Mouse (Mus musculus) right cerebral cortex, adult 2 months (tissue): ENCODE measurements around the gene Eml1.

Experiments used
- DNase-seq, 2 experiments: peaks; one replicate each; pipeline ENCODE4 v3.0.0; 2021 to 2022; ENCODE audit warnings: low spot score in 2 of 2

The Eml1 gene

DNA sequence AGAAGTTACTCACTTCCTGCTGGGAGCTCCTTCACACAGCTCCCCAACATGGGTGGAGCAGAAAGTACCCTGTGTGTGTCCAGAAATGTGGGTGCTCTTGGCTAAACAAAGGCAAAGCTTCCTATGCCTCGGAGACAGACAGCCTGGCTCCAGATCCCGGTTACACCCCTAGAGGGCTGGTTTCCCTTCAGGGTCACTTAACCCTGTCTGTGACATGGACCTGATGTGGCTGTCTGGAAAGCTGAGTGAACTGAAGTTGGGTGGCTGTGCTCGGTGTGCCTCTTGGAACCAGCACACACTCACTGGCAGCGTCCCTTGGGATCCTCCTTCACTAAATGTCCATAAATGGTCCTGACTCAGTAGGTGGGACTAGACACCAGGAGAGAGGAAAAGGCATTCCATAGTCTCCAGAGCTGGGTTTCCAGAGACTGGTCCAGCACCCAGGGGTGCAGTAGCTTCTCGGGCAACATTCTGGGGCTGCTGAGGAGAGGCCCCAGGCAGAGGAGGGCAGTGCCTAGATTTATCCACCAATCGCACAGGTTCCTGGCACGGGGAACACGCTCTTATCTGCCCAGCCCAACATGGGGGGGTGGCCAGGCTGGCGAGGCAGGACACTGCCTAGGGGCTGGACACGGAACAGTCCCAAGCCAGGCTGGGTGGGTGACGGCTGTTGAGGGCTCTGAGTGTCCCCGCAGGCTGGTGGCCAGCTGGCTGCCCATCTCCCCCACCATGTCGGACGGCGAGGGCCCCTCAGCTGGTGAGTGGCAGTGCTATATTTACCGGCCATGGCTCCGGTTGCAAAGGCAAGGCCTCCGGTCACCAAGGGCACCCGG, at the start of gene Eml1:
Eml1 (plus strand) TSS at position 362 of the 833 bp plus-strand sequence.
- DNase-seq: no peak

GRCm38 (mm10) chr12:108326401-108326800, 44.4 kb upstream of the Eml1 start:
- DNase-seq: no peak

- DNase-seq: peak; percentile 81 to 89
These were observed 42.8 kb upstream of the Eml1 start for GRCm38 (mm10) chr12:108327889-108328491.

DNA sequence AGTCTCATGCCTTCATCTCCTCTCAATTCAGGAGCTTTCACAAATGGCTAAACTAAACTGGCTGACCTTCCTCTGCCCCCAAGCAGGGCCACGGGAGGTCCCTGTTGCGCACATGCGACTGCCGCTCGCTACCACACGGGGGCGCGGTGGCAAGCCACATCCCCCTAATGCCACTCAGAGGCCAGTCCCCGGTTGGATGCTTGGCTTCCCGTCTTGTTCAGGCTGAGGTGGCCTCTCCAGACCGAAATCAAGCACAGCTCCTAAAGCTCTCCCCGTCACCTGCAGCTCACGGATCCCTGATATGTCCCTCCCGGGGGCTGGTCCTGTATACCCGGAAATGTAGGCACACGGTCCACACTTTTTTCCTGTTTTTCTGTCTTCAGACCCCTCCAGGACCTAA, 37.7 kb upstream of the Eml1 start:
- peak; percentile 85 for DNase-seq

GRCm38 (mm10) chr12:108333481-108333882, 37.3 kb upstream of the Eml1 start:
- no peak for DNase-seq

DNA sequence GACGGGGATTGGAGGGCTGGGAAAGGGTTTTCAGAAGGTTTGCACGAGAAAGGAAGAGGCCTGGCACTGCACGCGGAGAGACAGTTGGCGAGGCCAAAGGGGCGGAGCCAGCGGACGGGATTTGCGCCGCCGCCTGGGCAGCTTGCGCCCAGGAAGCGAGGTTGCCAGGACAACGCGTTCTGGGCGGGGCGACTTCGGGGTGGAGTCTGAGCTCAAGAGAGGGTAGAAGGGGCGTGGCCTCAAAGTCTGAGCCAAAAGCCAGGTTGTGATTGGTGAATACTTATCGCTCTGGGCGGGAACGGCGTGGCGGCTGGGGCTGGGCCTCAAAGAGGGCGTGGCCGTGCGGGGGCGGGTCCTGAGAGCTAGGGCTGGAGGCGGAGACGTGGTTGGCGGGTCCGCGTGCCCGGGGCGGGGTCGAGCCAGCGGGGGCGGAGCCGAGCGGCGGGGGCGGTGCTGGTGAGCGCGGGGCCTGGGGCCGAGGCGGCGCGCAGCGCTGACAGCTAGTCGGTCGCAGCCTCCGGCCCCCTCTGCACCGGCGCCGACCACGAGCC, 36.8 kb upstream of the Eml1 start, which contains the start of gene Cyp46a1:
Cyp46a1 (plus strand) TSS at position 487 of the 551 bp plus-strand sequence.
- DNase-seq: peak; percentile 100

DNA sequence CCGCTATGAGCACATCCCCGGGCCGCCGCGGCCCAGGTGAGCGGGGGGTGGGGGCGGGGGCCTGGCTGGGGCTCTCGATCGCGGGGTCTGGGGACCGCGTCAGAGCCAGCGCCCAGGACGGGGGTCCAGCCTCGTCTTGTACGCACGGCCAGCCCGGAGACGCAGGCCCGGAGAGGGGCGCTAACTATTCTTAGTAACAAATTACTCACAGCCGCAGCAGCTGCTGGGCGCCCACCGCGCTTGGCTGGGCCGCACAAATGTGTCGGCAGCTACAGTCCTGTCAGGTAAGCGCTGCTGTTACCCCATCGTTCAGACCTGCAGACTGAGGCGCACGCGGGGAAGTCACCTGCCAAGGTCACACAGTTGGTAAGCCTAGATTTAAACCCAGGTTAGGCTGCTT, 36.2 kb upstream of the Eml1 start:
- peak; percentile 46 for DNase-seq

DNA sequence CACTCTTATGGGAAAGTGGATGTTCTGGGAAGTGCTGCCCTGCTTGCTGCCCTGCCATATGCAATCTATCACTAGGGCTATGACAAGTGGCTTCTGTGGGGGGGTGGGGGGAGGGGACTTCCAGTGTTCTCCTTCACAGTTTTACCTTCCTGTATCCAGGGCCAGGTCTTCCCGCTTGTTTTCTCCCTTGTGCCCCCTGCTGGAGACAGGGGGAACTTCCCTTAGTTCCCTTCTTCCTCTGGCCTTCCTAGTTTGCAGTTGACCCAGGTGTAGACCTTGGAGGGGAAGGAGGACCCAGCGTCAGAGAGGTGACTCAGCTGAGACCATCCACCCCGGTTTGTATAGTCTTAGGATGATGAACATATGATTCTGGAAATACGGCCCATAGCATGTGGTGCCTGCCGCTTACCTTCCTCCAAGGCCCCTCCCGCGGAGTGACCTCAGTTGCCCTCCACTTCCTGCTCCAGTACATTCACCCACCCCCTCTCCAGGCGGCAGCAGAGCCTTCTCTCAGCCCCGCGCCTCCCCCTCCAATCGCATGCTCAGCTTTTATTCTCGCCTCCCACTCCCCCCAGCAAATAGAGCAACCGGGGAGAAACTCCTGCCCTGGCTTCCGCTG, 32.1 kb upstream of the Eml1 start:
- DNase-seq: peak; percentile 52 to 65

GRCm38 (mm10) chr12:108348151-108348550, 22.6 kb upstream of the Eml1 start:
- no peak for DNase-seq

GRCm38 (mm10) chr12:108349026-108349425, 21.7 kb upstream of the Eml1 start:
- DNase-seq: no peak

DNA sequence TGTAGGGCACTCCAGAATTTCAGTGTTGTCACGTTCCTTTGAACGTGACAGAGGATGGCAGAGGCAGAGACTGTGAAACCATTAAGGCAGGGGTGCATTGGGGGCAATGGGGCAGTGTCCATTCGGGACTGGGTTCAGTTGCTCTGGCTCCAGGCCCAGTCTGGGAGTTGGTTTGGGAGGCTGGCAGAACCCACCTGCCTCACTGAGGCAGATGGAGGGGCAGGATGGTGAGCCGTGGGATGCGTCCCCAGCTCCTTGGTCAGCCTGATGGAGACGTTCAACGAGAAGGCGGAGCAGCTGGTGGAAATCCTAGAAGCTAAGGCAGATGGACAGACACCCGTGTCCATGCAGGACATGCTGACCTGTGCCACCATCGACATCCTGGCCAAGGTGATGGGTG, 19.8 kb upstream of the Eml1 start:
- DNase-seq: no peak

GRCm38 (mm10) chr12:108352371-108353136, 18.2 kb upstream of the Eml1 start:
- DNase-seq: no peak

GRCm38 (mm10) chr12:108354284-108354683, 16.5 kb upstream of the Eml1 start:
- DNase-seq: no peak

GRCm38 (mm10) chr12:108355271-108355670, 15.5 kb upstream of the Eml1 start:
- no peak for DNase-seq

- DNase-seq: no peak
These were observed 14.8 kb upstream of the Eml1 start for GRCm38 (mm10) chr12:108355986-108356385.

GRCm38 (mm10) chr12:108363796-108364195, 7.0 kb upstream of the Eml1 start:
- DNase-seq: peak; percentile 90 to 91

GRCm38 (mm10) chr12:108365340-108365739, 5.4 kb upstream of the Eml1 start:
- no peak for DNase-seq

- no peak for DNase-seq
These were observed 4.9 kb upstream of the Eml1 start for GRCm38 (mm10) chr12:108365868-108366267.

DNA sequence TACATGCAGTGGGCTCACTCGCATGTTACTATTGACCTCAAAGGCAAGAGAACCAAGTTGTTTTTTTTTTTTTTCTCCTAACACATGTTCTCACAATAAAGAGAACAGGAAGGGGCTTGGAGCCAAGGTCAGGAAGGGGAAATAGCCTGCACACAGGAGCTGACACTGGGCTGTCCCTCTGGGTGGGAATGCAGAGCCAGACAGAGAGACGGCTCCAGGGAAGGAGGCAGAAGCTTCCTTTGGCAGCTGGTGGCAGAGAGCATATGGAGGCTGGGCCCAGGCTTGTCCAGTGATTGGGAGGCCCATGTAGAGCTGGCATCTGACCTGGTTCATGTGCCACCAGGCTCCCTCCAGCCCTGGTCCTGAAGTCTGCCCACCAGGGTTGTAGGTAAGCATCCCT, 2.8 kb upstream of the Eml1 start:
- no peak for DNase-seq

DNA sequence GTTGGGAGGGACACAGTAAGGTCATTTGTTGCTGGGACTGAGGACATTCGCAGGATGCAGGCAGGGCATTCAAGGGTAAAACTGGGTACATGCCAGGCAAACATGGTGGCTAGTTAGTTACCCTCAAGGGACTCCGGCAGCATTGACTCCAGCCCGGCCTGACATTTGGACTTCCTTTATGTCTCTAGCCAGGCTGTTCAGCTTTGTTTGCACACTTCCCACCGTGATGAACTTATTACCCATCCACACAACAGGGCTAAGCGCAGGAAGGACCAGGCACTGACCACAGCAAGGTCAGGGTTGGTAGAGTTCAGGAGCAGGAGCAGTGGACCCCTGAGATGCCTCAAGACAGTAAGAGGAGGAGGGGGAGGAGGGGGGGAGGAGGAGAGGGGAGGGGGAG, 1.8 kb upstream of the Eml1 start:
- DNase-seq: no peak

- no peak for DNase-seq
These were observed 640 bp downstream of the Eml1 start for GRCm38 (mm10) chr12:108371429-108371765.

DNA sequence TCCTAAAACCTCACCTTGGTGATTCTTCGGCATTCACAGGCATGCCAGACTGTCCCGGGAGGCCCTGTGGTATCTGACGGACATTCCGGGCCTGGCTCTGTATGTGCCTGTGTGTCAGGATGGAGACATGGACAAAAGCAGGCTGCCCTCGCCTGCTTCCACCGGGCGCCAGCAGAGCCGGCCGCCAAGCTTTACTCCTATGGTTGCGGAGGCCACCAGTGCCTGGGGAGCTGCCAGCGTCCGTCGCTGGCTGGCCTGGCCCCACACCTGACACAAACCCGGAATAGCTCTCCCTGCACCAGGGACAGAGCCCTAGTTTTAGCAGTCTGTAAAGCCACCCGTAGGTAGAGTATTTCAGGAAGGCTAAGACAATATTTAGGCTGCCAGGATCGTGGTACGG, 1.5 kb downstream of the Eml1 start:
- DNase-seq: no peak
